Comparison of ENCODE assay signal across 8 mouse cellular contexts in genomic region chr9:7765236-7765635, GRCm38 (mm10). TPM values are rescaled to one million over a fixed set of nuclear protein-coding genes. Genes with fewer than 3 reads are reported as not detected.
DNase-seq lines count a peak whose midpoint lies in the region; ATAC-seq and TF ChIP-seq lines count a peak whose summit lies in the region.

No protein-coding gene starts in this region.

- peak overlapping the region; percentile 17; the same call in 1 of the 2 replicates for H3K27ac ChIP-seq in spleen, adult 2 months (ENCODE audit: insufficient read depth, low read length)
- peak overlapping the region; percentile 87; the same call in 1 of the 2 replicates for H3K27ac ChIP-seq in liver, embryonic 12.5 days

- no peaks in the 10 kb centered on the region for H3K9me3 ChIP-seq in erythroblast, embryonic 14.5 days (ENCODE audit: control insufficient read depth, low read length)
- H3K9me3 ChIP-seq in liver, embryonic 12.5 days (replicated peaks): no peaks in the 10 kb centered on the region

- no peak for TF ChIP-seq CTCF in spleen, adult 2 months (IDR thresholded peaks at IDR 0.05; ENCODE audit: extremely low read depth, insufficient read depth, insufficient read length, insufficient replicate concordance)

- peaks cover 59% of the 10 kb centered on the region for H3K4me1 ChIP-seq in erythroblast, embryonic 14.5 days (ENCODE audit: control insufficient read depth)
- peaks cover 11% of the 10 kb centered on the region for H3K4me1 ChIP-seq in spleen, adult 2 months (ENCODE audit: control insufficient read depth, insufficient read depth, insufficient read length)
- peaks cover 64% of the 10 kb centered on the region for H3K4me1 ChIP-seq in liver, embryonic 12.5 days

- WGBS in spleen, adult 2 months: 36% methylated on average over 3 of the region's 3 CpGs
- 30% methylated on average over 3 of the region's 3 CpGs for WGBS in liver, embryonic 12.5 days (ENCODE audit: insufficient replicate concordance)

- H3K9ac ChIP-seq in liver, embryonic 12.5 days: peak overlapping the region; percentile 90

- no peaks in the 10 kb centered on the region for H3K27me3 ChIP-seq in erythroblast, embryonic 14.5 days (ENCODE audit: control insufficient read depth)
- H3K27me3 ChIP-seq in spleen, adult 2 months (ENCODE audit: control insufficient read depth, insufficient read depth, low read length): no peaks in the 10 kb centered on the region
- H3K27me3 ChIP-seq in liver, embryonic 12.5 days (replicated peaks): no peaks in the 10 kb centered on the region

- peak overlapping the region; percentile 77 for H3K4me3 ChIP-seq in erythroblast, embryonic 14.5 days (replicated peaks)
- peak overlapping the region; percentile 99 for H3K4me3 ChIP-seq in spleen, adult 2 months (ENCODE audit: extremely low read depth, insufficient read depth, insufficient read length)
- H3K4me3 ChIP-seq in liver, embryonic 12.5 days: peak overlapping the region; percentile 77

- ATAC-seq in erythroblast, adult 5-6 weeks (replicated peaks; ENCODE audit: low FRiP score, poor library complexity, severe bottlenecking): no peak
- ATAC-seq in liver, embryonic 12.5 days: no peak

- no peak for TF ChIP-seq POLR2A in spleen, adult 2 months (IDR thresholded peaks at IDR 0.05; ENCODE audit: low read depth, low read length)

- peak overlapping the region; percentile 92 for H3K4me2 ChIP-seq in liver, embryonic 12.5 days

- peaks cover 32% of the 10 kb centered on the region for H3K36me3 ChIP-seq in erythroblast, embryonic 14.5 days (ENCODE audit: control insufficient read depth)
- H3K36me3 ChIP-seq in spleen, adult 2 months (ENCODE audit: control insufficient read depth, insufficient read depth, low read length): peaks cover 14% of the 10 kb centered on the region
- H3K36me3 ChIP-seq in liver, embryonic 12.5 days: peaks cover 26% of the 10 kb centered on the region

- no peak for DNase-seq in spleen, adult 2 months (ENCODE audit: low read depth in 1 of 2, low spot score in 2 of 2)
- no peak for DNase-seq in spleen, adult 18-20 months
- no peak for DNase-seq in left cerebral cortex, adult 18-20 months (ENCODE audit: low spot score in 2 of 2)
- no peak for DNase-seq in T-cell, adult 2 months (ENCODE audit: low spot score)
- no peak for DNase-seq in cerebellum, postnatal 36 days

RNA-seq across cellular contexts. Expression of gene Tmem123, which starts 1.4 kb away (rescaled TPM):
- polyA plus RNA-seq in erythroblast, embryonic 14.5 days (2012): 0.63 and 0.96 TPM in 2 replicates
- 28.1 and 44.5 TPM in 2 replicates for total RNA-seq in erythroblast, adult 5-6 weeks (2015; ENCODE audit: low replicate concordance)
- total RNA-seq in erythroblast, adult 5-6 weeks (2017; ENCODE audit: low replicate concordance): 19.9 and 34.9 TPM in 2 replicates
- 90.0 and 142 TPM in 2 replicates for polyA plus RNA-seq in spleen, adult 2 months (2012; rRNA removed)
- polyA plus RNA-seq in liver, embryonic 12.5 days (2016; fragmentation: Nextera tagmentation; extraction: Ambion mirVana): 59.4 and 60.3 TPM in 2 replicates
- 1 to 10 TPM; 8.8 to 9.5 TPM for total RNA-seq in left cerebral cortex, adult 18-20 months (2021)

Comparison
In these comparisons a context has a peak if more than half of its experiments do, and no peak if none do; other contexts are left out.
1. RNA of gene Tmem123, which starts 1.4 kb away (polyA plus RNA-seq): 90.0 to 142 TPM in spleen, adult 2 months and 59.4 to 60.3 TPM in liver, embryonic 12.5 days; 0.63 to 0.96 TPM in erythroblast, embryonic 14.5 days; every median in the first group is over 10 times any median in the second.
2. Peak in every context shown above with its lines, with median percentiles within 50 percentile points of each other: H3K4me3 ChIP-seq.